Mouse (Mus musculus) cerebellum, adult 9-11 months (tissue): ENCODE data around the gene Slc13a2.

ENCODE experiments used
- DNase-seq: peaks from one replicate; pipeline ENCODE4 v3.0.0; 2022

The Slc13a2 gene

DNA sequence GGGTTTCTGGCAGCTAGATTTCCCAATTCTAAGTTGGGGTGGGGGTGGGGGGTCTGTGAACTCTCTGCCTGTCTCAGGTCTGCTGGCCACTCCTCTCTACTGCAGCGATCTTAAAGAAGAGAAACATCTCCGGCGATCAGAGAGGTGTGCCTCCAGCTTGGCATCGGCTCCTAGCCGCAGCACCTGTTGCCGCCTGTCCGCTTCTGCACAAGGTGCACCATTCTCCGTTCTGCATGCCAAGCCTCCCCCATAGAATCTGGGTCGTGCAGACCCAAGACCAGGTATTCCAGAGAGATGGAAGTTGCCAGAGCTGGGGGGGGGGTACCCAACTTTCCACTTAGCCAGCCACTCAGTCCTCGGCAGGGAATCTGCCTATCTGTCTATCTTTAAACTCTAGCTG, 36.2 kb downstream of the Slc13a2 start:
- DNase-seq: no peak

DNA sequence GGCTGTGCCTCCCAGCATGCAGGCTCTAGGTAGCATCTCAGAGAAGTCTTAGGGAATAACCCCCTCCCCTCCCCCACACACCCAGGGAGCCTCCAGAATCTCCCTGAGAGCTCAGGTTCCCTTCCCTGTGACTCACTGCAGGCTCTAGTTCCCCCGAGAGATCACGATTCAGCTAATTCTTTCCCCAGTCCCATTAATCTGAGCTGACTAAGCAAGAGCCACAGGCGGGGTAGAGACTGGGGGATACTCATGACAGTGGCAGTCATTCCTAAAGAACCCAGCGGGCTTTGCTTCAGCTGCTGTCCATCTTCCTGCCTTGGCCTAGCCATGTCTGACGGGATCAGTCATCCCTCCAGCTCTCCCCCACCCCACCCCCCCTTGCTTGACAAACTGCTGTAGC, 39.3 kb downstream of the Slc13a2 start:
- no peak for DNase-seq

DNA sequence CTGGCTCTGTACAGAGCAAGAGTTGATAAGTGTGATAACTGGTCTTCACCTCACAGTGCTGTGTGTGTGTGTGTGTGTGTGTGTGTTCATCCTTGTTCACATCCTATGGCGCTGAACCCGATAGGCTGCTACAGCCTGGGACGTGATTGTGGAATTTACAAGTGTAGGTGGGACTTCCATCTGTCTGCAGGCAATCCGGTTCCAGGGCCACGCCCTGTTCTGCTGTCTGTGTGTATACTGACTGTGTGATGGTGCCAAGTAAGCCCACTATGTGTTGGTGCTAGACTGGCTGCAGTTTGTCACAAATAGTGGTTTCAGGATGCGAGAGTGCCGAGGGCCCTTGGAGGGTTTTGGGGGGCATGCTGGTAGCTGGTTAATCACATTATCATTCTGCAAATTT, 39.7 kb downstream of the Slc13a2 start:
- DNase-seq: no peak

DNA sequence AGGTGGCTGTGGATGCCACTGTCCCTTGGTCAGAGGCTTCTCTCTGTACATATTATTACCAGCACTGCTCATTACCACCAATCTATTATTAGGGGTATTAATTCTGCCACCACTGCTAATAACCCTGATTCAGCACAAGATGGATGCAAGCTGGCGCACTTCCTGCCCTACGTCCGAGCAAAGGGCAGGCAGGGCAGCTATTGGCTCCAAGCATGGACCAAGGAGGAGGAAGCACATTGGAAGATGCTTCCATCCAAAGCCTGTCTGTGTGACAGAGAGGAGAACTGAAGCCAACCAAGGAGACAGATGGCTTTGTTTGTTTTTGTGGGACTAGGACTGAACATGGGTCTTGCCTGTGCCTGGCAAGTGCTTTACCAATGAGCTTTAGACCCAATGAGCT, 41.0 kb downstream of the Slc13a2 start:
- no peak for DNase-seq

DNA sequence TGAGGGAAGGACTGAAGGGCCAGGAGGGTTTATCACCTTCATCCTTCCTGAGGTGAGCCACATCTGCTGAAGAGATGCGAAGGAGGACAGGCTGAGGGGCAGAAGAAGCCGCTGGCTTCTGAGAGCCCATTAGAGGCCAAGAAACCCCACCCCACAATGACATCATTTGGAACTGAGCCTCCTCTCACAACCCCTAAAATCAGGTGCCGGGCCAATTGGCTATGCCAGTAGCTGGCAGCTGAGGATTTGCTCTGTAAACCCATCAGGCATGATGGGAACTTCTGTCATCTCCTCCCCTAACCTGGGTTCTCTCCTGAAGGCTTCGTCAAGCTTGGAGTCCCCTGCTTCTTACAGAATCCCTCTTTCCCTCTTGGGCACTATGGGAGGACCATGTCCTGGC, 41.7 kb downstream of the Slc13a2 start:
- no peak for DNase-seq

DNA sequence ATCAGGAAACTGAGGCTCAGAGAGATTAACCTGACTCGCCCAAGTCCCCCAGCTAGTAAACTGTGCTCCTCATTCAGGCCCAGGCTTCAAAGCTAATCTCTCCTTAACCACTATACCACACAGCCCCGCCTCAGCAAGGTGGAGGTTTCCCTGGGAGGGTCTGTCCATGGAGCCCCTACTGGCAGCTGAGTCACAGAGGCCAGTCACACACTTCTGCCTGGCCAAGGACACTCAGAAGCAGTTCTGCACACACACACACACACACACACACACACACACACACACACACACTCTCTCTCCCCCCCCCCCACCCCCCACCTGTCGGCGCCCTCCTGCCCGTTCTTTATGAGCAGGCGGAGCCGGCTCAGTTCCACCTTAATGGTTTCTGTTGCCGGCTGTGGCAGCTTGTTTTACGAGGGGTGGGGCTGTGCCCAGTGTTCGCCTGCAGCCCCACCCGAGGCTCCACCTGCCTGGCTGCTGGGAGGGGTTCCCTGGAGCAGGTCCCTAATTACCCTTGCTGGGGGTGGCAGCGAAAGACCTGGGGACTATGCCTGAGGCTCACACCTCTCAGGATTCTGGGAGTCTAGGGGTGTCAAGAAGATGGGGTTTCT, 44.4 kb downstream of the Slc13a2 start:
- no peak for DNase-seq

DNA sequence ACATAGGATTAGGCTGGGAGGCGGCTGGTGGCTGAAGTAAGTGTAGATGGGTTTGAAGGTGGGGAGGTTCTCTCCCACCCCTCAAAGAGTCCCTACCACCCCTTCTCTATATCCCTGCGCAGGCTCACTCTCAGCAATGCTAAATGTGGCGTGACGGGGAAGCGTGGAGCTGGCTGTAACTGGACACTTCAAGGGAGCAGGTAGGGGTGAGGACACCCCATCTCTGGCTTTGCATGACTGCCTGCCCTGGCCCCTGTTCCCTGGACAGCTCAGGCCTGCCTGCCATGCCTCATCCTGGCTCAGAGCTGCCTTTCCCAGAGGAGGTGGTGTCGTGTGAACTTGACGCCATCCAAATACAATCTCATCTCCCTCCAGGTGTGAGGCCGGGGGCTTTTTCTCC, 47.9 kb downstream of the Slc13a2 start:
- no peak for DNase-seq

DNA sequence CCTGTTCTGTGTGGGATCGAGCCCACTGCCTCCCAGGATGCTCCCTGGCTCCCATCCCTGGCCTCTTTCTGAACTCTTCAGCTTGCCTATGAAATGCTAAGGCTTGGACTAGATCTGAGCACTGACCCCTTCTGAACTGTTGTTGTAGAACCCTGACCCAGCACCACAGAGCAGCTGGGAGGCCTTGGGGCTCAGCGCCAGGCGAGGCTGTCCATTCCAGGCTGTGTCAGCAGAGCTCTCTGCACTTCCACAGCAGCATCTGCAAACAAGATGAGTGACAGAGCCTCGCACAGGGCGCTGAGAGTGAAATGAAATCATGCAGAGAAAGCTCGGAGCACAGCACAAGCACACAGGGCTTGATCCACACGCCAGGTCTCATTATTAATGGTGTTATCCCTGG, 49.4 kb downstream of the Slc13a2 start:
- DNase-seq: no peak

DNA sequence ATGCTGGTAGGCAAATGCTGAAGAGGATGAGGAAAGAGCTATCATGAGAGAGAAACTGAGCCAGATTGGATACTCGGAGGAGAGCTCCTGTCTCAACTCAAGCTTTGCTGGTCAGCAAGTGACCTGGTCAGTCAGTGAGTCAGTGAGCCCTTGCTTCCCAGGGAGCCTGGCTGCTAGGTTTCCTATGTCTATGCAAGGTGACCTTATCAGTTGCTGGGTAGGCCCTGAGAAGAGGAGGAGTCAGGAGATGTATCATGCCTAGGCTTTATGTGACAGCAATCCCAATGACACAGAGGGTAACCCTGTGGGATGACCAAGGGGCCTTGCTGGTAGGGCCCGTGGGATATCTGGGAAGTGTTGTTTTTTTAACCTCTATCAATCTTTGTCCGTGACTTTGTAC, 49.9 kb downstream of the Slc13a2 start:
- DNase-seq: no peak

DNA sequence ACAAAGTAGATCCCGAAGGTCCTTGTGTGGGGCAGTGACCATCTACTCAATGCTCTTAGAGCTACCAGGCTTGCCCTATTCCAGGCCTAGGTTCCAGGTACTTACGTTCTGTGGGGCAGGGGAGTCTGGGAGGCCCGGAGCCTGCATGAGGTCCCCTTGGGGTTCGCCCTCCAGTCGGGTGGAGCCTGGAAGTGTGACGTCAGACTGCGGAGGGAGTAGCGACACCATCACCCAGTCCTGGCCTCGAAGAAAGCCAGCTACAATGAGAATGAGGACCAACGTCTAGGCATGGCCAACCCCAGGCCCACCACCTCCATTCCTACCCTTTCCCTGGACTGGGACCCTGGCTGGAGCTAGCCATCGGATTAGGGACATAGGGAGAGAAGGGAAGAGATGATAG, 50.3 kb downstream of the Slc13a2 start:
- no peak for DNase-seq

DNA sequence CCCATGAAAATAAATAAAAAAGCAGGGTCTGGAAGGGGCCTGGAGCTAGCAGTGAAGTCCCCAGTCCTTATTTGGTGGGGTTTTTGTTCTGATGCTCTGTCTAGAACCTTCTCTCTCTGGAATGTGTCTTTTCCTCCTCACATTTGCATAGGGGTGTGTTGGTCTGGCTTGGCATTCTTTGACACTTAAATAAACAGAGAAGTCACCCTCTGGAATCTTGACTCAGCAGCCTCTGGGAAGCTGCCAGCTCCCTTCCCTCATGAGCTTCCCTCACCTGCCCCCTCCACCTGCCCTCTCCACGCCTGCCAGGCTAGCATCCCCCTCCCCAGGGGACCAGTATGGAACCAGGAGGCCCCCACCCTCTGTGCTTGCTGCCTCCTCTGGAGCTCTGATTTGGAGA, 51.6 kb downstream of the Slc13a2 start:
- no peak for DNase-seq

DNA sequence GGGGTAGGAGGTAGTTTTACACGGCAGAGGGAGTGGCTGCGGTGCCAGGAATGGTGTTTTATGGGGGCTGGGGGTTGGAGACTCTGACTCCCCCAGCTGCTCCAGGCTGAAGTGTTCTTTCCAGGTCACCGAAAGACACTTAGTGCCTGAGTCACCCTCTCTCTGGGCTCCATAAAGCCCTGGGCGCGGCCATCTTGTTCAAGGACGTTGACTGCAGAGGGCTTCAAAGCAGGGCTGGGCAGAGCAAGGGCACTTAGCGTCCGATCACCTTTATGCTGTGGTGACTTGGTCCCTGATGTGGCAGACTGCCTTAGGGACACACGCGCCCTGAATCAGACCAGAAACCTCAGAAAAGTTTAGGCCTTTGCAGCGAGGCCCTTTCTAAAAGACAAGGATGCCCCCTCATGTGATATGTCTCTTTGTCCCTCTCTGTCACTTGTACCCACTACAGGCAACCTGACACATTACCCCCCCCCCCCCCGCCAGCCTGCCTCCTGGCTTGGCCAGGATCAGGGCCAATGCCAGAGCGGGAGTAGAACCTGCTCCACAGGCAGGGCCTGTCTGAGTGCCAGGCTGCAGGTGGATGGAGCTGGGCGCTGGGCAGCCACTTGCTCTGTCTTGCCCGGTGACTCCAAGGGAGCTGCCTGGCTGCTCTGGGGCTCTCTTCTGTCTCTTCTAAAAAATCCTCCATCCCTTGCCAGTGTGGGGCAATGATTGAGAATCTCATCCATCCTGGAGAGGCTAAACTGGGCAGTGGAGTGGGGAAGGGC, 54.4 kb downstream of the Slc13a2 start:
- no peak for DNase-seq

DNA sequence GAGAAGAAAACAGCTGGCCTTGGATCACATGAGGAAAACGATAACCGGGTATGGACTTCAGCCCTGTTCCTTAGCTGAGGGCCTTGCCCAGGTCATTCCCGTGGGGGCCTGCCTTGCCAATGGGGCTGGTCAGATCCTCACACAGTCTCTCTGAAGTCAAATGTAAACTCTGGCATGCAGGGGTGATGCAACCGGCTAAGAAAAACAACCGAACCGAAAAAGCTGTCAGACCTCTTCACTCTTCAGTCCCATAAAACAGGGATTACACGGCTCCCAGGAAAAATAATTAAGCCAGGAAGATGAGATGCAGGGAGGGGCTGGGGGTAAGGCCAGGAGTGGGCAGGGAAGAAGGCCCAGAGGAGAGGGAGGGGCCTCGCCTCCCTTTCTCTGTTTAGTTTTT, 57.9 kb downstream of the Slc13a2 start:
- DNase-seq: no peak

DNA sequence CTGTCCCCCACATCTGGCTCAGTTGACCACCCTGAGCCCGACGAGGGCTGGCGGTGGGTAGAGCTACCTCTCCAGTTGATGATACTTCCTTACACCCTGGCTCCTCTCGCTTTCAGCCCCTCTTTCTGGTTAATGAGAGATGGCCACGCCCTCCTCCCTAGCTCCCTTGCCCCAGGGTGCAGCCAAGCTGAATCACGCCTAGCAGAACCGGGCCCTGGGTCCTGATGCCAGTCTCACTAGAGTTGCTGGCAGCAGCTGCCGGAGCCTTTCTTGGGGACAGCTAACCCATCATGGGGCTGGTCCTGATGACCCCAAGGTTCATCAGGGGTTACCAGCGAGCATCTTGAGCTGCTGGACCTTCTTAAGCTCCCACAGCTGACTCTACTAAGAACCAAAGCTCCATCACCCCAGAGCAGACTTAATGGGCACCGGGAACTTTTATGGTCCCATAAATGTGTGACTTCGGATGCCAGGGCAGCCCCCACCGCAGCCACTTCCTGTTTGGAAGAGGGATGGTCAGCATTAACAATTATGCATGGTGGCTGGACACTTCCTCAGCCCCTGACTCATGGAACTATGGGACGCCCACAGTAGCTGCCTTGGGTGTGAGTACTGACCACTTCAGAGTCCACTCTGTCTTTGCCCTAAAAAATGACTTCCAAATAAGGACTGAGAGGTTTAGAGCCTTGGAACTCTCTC, 58.6 kb downstream of the Slc13a2 start:
- DNase-seq: no peak

DNA sequence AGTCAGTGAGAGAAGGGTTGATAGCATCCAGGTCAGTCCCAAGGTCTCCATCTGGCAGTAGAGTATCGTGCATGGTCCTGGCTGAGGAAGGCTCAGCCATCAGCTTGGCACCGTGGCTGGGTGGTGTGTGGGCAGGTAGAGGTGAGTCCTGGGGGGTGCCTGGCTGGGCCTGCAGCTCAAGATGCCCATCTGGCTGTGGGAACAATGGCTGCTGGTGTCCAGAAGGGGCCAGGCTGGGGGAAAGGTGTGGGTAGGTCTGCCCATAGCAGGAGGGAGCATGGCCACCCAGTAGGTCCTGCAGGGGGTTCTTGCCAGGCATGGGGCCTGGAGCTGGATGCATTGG, 61.3 kb downstream of the Slc13a2 start:
- no peak for DNase-seq

DNA sequence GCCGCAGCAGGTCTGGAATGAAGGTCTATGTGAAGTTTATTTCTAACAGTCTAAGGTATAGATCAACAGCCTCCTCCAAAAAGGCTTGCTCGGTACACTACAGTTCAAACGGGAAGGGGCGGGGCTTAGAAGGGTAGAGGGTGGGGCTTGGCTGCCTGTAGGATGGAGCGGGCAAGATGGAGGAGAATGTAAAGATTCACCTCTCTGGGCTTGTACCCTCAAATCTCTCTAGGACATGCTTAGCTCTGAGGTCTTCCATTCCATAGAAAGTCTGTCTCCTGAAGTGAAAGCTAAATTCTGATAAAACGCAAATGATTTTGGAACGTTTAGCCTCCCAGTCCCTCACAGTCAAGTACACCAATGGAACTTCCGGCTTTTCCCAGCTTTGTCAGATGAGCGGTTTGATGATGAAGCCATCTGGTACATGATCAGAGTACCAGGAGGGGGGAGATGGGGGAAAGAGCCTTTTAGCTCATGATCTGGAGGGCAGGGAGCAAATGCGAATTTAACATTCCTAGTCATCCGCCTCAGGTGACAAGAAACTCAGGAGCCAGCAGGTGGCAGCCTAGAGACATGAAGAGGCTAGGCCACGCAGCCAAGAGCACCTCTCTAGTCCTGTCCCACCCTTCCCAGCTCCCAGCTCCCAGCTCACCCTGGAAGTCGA, 61.8 kb downstream of the Slc13a2 start:
- DNase-seq: peak; percentile 72

DNA sequence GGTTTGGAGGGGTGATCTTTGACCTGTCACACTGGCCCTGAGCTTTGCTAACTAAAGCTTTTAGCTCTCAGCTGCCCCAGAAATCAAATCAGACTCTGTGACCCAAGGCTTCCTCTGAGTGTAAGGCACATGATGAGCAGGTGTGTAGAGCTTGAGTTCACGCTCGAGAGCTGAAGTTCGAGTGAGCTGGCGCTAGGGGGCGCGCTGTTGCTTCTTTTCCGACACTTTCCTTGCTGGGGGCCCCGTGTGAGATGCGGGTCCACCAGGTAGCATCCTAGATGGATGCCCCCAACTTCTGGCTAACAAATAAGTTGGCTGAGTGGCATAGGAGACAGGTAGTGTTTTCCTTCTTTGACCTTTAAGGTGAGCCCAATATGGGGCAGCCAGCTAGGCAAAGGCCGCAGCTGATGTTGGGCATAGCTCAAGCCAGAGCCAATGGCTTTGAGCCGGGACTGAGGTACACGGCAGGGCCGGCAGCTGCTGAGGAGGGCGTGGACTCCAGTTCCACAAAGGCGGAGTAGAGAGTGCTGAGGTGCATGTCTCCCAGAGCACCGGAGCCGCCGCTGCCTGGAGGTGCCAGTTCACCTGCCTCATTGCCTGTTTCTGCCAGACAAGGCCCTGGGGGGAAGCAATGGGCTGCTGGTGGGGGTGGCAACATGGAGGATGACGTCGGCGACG, 63.5 kb downstream of the Slc13a2 start:
- peak; percentile 31 for DNase-seq

DNA sequence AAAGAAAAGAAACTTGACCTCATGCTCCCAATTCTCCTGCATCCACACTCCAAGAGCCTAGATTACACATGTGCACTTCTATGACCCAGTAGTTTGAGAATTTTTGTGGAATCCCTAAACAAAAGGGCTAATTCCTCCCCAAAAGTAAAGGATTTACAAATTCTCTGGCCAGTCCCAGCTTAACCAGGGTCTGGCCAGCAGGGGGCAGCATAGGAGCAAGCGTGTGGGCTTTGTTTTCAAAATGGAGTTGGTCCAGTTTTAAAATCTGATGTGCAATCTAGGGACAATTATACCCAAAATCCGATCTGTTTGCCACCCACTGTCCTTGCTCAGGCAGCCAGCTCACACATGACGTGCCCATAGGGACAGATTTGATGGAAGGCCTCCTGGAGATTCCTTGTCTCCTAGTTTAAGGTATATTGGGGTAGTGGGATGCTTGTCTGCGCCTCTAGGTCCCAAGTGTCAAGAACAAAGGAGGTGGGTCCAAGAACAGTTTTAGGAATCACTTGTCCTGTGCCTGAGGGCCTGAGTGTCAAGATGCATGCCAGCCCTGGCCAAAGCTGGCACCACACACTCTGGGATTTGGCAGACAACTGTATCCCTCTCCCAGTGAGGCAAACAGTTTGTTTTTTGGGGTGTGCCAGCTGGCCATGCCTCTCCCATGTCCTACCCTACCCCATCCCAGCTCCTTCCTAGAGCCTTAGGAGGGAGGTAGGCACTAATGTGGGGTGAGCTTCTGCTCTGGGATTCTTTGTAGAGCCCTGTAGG, 66.4 kb downstream of the Slc13a2 start:
- peak; percentile 57 for DNase-seq

DNA sequence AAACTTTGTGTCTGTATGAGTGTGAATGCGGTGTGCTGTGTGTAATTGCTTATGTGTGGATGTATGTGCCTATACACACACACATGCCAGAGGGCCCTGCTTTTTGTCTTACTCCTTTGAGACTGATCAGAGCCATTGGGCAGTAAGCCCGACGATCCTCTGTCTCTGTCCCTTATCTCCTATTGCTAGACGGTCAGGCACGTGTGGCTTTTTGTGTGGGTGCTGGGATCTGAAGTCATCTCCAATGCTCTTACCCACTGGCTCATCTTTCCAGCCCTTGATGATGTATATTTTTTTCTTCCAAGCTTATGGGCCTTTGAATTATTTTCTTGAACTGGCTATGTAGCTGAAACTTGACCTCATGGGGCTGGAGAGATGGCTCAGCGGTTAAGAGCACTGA, 67.1 kb downstream of the Slc13a2 start:
- DNase-seq: no peak

DNA sequence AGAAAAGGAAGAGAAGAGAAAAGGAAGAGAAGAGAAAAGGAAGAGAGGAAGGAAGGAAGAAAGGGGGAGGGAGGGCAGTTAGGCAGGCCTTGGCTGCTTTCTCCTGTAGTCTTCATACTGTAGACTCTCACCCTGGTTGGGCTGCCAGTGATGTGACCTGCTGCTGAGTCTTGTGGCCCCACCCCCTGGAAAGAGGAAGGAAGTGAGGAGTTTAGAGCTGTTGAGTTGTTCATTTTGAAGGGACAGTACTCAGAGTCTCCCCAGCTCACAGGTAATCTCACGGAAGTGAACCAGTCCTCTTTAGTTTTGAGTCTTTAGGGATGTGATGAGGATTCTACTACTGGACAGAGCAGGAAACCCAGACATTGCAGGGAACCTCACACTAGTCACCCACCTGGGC, 68.9 kb downstream of the Slc13a2 start:
- no peak for DNase-seq

DNA sequence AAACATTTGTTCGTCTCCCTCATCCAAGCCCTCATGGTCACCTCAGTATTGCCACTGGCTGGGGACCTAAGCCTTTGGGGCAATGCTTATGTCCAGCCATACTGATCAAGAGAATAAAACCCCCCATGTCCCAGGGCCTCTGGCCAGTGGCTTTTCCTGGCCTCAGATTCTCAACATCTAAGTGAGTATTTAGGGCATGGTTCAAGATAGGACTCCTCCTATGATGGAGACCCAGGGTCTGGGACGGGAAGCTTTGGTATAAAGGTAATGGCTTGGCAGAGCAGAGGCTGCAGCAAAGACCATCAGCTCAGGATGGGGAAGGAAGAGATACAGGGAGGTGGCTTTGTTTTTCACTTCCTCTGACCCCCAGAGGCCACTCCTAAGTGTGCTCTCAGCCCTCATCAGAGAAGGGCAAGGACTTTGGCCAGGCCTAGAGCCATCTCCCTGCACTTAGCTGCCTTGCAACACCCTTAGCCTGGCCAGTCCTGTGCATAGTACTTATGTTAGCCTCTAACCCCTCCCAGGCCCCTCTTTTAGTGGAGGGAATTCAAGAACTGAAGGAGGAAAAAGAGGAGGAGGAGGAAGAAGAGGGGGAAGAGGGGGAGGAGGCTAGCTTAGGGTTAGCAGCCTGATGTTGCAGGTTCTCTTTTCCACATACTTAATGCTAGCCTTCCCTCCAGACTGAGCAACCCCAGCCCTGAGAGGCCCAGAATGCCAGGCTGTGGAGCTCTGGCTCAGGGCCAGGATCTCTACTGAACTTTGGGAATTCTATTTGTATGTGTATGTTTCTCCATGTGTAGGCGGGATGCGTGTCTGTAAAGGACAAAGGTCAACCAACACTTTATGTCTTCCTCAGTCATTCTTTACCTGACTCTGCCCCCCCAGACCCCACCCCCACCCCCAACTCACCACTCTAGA, 72.3 kb downstream of the Slc13a2 start:
- DNase-seq: no peak
